Mouse (Mus musculus): ENCODE data around the gene Tmem170b. TPM values are rescaled to one million over a fixed set of nuclear protein-coding genes. Genes with fewer than 3 reads are reported as not detected.
A peak's percentile ranks its signal among the peaks of the same experiment; 100 is the strongest.

The Tmem170b gene
- polyA plus RNA-seq, 1 experiment from 2014 or later, result 25.9 TPM

DNA sequence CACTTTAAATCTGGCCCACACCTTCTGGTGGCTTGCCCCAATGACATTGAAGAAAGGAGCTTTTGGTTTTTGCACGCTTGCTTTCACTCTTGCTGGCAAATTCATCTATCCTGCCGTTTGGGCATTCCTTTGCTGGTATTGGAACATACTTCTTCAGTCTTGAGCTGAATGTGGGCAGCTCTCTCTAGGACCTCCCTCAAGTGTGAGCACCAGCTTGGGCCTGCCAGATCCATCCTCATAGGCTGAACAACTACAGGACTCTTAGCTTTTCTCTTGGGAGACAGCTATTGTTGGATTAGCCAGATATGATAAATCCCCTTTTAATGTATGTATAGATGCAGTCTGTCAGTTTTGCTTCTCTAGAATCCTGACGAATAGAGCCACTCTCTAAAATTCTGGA, 19.5 kb downstream of the Tmem170b start:
- no peak for ATAC-seq (ENCODE audit: insufficient read depth, low FRiP score, low TSS enrichment)
- H3K36me3 ChIP-seq (ENCODE audit: control insufficient read depth, insufficient read depth, low read length), result no peaks in the 10 kb centered on the region
- no peak for DNase-seq (ENCODE audit: low spot score)
- 85% methylated on average over 3 of the region's 3 CpGs for WGBS
- no peak overlapping the region for H3K4me2 ChIP-seq (ENCODE audit: low read depth)
- H3K27ac ChIP-seq (ENCODE audit: low read depth, low read length), result no peak overlapping the region
- no peaks in the 10 kb centered on the region for H3K4me1 ChIP-seq (ENCODE audit: control insufficient read depth, insufficient read depth, low read length)
- H3K27me3 ChIP-seq (ENCODE audit: control insufficient read depth, insufficient read depth, low read length), result no peaks in the 10 kb centered on the region
- no peaks in the 10 kb centered on the region for H3K9me3 ChIP-seq (ENCODE audit: control insufficient read depth, low read length)
- H3K4me3 ChIP-seq (ENCODE audit: low read depth, low read length), result no peak overlapping the region
- H3K9ac ChIP-seq (ENCODE audit: low read length), result no peak overlapping the region

DNA sequence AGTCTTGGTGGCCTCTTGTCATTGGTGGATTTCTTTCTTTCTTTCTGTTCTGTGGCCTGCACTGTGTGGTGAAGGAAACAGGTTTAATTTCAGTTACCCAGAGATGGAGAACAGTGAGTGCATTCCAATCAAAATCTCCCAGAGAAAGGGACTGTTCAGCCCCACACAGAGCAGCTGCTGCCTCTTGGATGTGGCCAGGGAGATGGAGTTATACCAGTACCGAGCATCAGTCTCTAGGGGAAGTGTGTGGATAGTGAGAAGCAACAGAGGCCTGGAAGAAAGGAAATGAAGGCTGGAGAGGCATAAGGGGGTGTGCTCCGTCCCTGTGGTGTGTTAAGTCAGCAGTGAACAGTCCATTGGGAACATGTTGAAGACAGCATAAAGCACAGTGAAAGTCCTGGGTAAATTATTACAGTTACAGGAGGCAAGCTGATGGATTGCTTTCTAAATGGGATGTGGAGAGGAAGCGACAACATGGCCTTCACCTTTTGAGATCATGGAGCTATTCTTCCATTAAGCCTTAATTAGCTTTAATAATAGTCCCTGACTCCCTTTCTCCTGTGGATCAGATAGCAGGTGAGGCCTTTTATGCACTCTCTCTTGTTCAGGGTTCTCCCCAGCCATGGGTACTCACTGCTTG, 21.7 kb downstream of the Tmem170b start:
- Histone ChIP-seq H3K27ac (ENCODE audit: low read depth, low read length) (no peak overlapping the region), H3K27me3 (ENCODE audit: control insufficient read depth, insufficient read depth, low read length) (no peaks in the 10 kb centered on the region), H3K4me1 (ENCODE audit: control insufficient read depth, insufficient read depth, low read length) (no peaks in the 10 kb centered on the region), H3K9me3 (ENCODE audit: control insufficient read depth, low read length) (no peaks in the 10 kb centered on the region), H3K4me3 (ENCODE audit: low read depth, low read length) (no peak overlapping the region), H3K9ac (ENCODE audit: low read length) (no peak overlapping the region), H3K4me2 (ENCODE audit: low read depth) (no peak overlapping the region), H3K36me3 (ENCODE audit: control insufficient read depth, insufficient read depth, low read length) (no peaks in the 10 kb centered on the region)
- ATAC-seq (ENCODE audit: insufficient read depth, low FRiP score, low TSS enrichment), result no peak
- DNase-seq (ENCODE audit: low spot score), result no peak
- WGBS, result 64% methylated on average over 3 of the region's 3 CpGs

DNA sequence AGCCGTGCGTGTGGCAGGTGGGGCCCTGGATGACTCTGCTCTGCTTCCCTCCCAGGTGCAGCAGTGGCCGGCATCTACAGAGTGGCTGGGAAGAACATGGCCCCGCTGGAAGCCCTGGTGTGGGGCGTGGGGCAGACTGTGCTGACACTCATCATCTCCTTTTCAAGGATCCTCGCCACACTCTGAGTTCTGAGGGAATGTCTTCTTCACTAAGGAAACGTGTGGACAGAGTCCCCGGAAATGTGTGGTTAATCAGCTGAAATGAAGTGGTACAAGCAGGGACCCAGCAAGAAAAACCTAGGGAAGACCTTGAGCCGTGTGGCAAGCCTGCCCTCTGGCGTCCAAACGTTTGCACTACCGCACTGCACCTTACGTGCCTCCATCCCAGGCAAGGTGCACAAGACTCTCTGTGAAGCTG, 28.7 kb downstream of the Tmem170b start:
- Histone ChIP-seq H3K27me3 (ENCODE audit: control insufficient read depth, insufficient read depth, low read length) (no peaks in the 10 kb centered on the region), H3K4me1 (ENCODE audit: control insufficient read depth, insufficient read depth, low read length) (no peaks in the 10 kb centered on the region), H3K4me2 (ENCODE audit: low read depth) (no peak overlapping the region), H3K9ac (ENCODE audit: low read length) (no peak overlapping the region), H3K27ac (ENCODE audit: low read depth, low read length) (no peak overlapping the region), H3K9me3 (ENCODE audit: control insufficient read depth, low read length) (no peaks in the 10 kb centered on the region), H3K4me3 (ENCODE audit: low read depth, low read length) (no peak overlapping the region), H3K36me3 (ENCODE audit: control insufficient read depth, insufficient read depth, low read length) (no peaks in the 10 kb centered on the region)
- 30% methylated on average over 13 of the region's 13 CpGs for WGBS
- peak; percentile 77 for DNase-seq (ENCODE audit: low spot score)
- ATAC-seq (ENCODE audit: insufficient read depth, low FRiP score, low TSS enrichment), result 0 out of 2 replicates have a peak, but pooled peaks have one; percentile 41

DNA sequence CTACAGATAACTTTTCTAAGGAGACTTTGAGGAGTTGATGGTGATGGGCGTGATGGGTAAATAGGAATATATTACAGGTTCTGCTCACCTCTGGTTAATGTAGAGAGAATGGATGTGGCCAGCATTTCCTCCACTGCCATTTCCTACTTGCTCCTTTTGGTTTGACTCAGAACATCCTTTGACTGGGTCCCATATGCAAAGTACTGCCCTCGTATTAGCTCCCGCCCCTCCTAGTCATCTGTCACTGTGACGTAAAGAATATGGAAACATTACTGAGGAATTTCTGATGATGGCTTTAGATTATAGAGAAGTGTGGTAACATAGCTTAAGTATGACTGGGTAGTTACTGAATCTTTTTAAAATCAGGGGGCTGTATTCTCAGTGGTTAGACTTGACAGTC, 32.4 kb downstream of the Tmem170b start:
- 91% methylated on average over 4 of the region's 4 CpGs for WGBS

DNA sequence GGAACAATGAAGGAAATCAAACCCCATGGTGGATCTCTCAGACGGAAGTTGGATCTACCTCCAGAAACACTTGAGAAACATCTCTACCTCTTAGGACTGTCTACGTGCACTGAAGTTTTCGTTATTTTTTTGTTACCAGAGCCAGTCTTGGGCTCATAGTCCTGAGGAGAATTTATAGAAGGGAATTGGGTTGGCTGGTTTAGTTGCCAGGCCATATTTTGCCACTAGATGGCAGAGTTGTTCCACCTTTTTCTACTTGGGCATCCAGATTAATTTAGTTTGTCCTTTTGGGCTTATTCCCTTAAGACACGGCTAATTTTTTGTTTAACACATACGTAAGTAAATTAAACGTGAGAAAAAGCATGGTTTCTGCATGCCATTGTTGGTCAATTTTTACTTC, 37.1 kb downstream of the Tmem170b start:
- H3K9me3 ChIP-seq (ENCODE audit: control insufficient read depth, low read length), result no peaks in the 10 kb centered on the region
- DNase-seq (ENCODE audit: low spot score), result peak; percentile 54
- no peak for ATAC-seq (ENCODE audit: insufficient read depth, low FRiP score, low TSS enrichment)
- H3K4me1 ChIP-seq (ENCODE audit: control insufficient read depth, insufficient read depth, low read length), result no peaks in the 10 kb centered on the region
- no peak overlapping the region for H3K27ac ChIP-seq (ENCODE audit: low read depth, low read length)
- whole genome bisulfite sequencing, result 31% methylated on average over 6 of the region's 6 CpGs
- H3K27me3 ChIP-seq (ENCODE audit: control insufficient read depth, insufficient read depth, low read length), result no peaks in the 10 kb centered on the region
- H3K4me3 ChIP-seq (ENCODE audit: low read depth, low read length), result no peak overlapping the region
- no peaks in the 10 kb centered on the region for H3K36me3 ChIP-seq (ENCODE audit: control insufficient read depth, insufficient read depth, low read length)
- no peak overlapping the region for H3K4me2 ChIP-seq (ENCODE audit: low read depth)
- H3K9ac ChIP-seq (ENCODE audit: low read length), result no peak overlapping the region

More for the DNA sequence above, 32.4 kb downstream of the Tmem170b start:
- no peak for ATAC-seq (ENCODE audit: insufficient read depth, low FRiP score, low TSS enrichment)
- H3K9me3 ChIP-seq (ENCODE audit: control insufficient read depth, low read length), result no peaks in the 10 kb centered on the region
- no peak overlapping the region for H3K4me3 ChIP-seq (ENCODE audit: low read depth, low read length)
- no peaks in the 10 kb centered on the region for H3K4me1 ChIP-seq (ENCODE audit: control insufficient read depth, insufficient read depth, low read length)
- H3K4me2 ChIP-seq (ENCODE audit: low read depth), result no peak overlapping the region
- no peaks in the 10 kb centered on the region for H3K27me3 ChIP-seq (ENCODE audit: control insufficient read depth, insufficient read depth, low read length)
- H3K9ac ChIP-seq (ENCODE audit: low read length), result no peak overlapping the region
- H3K36me3 ChIP-seq (ENCODE audit: control insufficient read depth, insufficient read depth, low read length), result no peaks in the 10 kb centered on the region
- H3K27ac ChIP-seq (ENCODE audit: low read depth, low read length), result no peak overlapping the region
- no peak for DNase-seq (ENCODE audit: low spot score)

DNA sequence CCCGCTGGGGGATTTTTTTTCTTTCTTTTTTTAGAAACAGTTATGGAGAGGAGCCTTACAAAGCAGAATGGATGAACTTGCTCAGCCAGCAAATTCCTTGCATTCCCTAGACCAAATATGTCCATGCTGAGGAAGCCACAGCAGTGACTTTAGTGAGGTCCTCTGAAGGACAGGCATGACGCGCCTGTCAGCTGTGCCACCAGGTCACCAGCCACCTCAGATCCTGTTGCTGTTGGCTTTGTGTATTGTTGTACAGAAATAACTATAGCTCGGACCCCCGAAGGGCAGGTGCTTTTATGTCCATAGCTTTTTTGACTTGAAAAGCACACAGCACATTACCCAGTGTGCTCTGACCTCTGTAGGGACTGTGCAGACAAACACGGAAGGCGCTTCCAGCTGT, 38.1 kb downstream of the Tmem170b start:
- DNase-seq (ENCODE audit: low spot score), result no peak
- no peak overlapping the region for H3K4me3 ChIP-seq (ENCODE audit: low read depth, low read length)
- H3K27ac ChIP-seq (ENCODE audit: low read depth, low read length), result no peak overlapping the region
- H3K27me3 ChIP-seq (ENCODE audit: control insufficient read depth, insufficient read depth, low read length), result no peaks in the 10 kb centered on the region
- no peak for ATAC-seq (ENCODE audit: insufficient read depth, low FRiP score, low TSS enrichment)
- WGBS, result 75% methylated on average over 7 of the region's 7 CpGs
- H3K36me3 ChIP-seq (ENCODE audit: control insufficient read depth, insufficient read depth, low read length), result no peaks in the 10 kb centered on the region
- no peaks in the 10 kb centered on the region for H3K9me3 ChIP-seq (ENCODE audit: control insufficient read depth, low read length)
- no peak overlapping the region for H3K9ac ChIP-seq (ENCODE audit: low read length)
- no peak overlapping the region for H3K4me2 ChIP-seq (ENCODE audit: low read depth)
- H3K4me1 ChIP-seq (ENCODE audit: control insufficient read depth, insufficient read depth, low read length), result no peaks in the 10 kb centered on the region

DNA sequence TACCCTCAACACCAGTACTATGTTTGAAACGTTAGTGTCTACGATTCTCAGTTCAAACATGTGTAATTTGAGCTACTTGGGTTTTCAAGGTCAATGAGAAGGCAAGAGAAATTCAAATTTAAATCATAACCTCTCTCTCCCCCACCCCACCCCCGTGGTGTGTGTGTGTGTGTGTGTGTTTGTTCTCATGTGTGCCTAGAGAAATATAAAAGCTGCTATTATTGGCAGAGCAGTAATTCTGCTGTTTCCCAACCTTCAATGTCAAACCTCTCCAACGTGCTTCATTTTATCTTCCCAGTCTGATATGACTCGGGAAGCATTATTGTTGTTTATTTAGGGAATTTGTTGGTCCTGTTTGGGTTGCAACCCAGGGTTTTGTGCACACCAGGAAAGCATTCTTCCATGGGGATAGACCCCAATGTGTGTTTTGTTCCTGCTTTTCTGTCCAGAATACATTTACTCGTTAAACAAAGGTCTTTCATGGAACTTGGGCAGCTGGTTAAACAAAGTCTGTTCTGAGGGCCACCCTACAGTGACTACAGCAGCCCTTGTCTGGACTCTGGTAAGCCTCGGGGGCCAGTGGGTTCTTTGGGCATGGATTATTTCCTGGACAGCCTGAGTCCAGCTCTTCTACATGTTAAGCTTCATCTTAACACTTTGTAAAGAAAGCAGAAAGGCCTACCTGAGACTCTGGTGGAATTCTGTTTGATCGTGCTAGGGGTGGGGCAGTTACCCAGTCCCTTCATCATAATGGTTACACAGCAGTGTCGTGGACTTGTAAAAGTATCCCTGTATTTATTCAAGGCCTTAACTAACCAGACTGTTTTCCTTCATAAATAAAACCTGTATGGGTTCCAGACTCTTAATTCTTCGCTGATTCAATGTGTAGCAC, 39.1 kb downstream of the Tmem170b start:
- 65% methylated on average over 10 of the region's 10 CpGs for WGBS
- H3K4me1 ChIP-seq (ENCODE audit: control insufficient read depth, insufficient read depth, low read length), result no peaks in the 10 kb centered on the region
- ATAC-seq (ENCODE audit: insufficient read depth, low FRiP score, low TSS enrichment) (no peak), DNase-seq (ENCODE audit: low spot score) (no peak)
- H3K4me3 ChIP-seq (ENCODE audit: low read depth, low read length), result no peak overlapping the region
- H3K9ac ChIP-seq (ENCODE audit: low read length), result no peak overlapping the region
- H3K27ac ChIP-seq (ENCODE audit: low read depth, low read length), result no peak overlapping the region
- no peaks in the 10 kb centered on the region for H3K27me3 ChIP-seq (ENCODE audit: control insufficient read depth, insufficient read depth, low read length)
- no peak overlapping the region for H3K4me2 ChIP-seq (ENCODE audit: low read depth)
- no peaks in the 10 kb centered on the region for H3K36me3 ChIP-seq (ENCODE audit: control insufficient read depth, insufficient read depth, low read length)
- no peaks in the 10 kb centered on the region for H3K9me3 ChIP-seq (ENCODE audit: control insufficient read depth, low read length)

DNA sequence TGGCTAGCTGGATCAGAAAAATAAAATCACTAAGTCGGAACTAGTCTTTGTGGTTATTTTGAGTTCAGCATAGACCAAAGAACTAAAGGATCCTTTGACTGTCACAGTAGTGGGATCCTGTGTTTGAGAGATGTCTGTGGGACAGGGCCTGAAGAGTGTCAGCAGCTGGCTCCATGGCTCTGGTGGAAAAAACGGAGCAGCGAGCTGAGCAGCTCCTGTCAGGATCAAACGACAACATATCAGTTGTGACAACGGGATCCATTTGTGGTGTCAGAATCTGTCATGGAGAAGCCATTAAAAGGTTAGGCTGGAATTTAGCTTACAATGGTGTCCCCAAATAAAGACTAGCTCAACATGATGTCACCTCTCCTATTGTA, 39.8 kb downstream of the Tmem170b start:
- no peaks in the 10 kb centered on the region for H3K4me1 ChIP-seq (ENCODE audit: control insufficient read depth, insufficient read depth, low read length)
- no peak overlapping the region for H3K4me2 ChIP-seq (ENCODE audit: low read depth)
- H3K4me3 ChIP-seq (ENCODE audit: low read depth, low read length), result no peak overlapping the region
- no peaks in the 10 kb centered on the region for H3K36me3 ChIP-seq (ENCODE audit: control insufficient read depth, insufficient read depth, low read length)
- no peak for ATAC-seq (ENCODE audit: insufficient read depth, low FRiP score, low TSS enrichment)
- H3K9ac ChIP-seq (ENCODE audit: low read length), result no peak overlapping the region
- WGBS, result 79% methylated on average over 5 of the region's 5 CpGs
- H3K9me3 ChIP-seq (ENCODE audit: control insufficient read depth, low read length), result no peaks in the 10 kb centered on the region
- no peak for DNase-seq (ENCODE audit: low spot score)
- no peaks in the 10 kb centered on the region for H3K27me3 ChIP-seq (ENCODE audit: control insufficient read depth, insufficient read depth, low read length)
- H3K27ac ChIP-seq (ENCODE audit: low read depth, low read length), result no peak overlapping the region

DNA sequence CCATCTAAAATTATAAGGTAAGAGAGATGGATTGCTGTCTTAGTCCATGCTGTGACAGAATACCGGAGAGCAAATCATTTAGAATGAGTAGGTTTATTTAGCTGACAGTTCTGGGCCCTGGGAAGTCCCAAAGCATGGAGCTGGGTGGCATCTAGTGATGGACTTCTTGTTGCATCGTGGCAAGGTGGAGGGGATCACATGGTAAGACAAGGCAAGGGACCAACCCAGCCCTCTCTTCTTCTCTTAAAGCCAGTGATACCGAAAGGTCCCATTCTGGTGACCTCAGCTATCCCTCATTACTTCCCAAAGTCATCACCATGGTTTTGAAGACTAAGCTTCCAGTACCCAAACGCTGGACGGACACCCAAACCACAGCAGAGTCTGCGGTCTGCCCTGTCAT, 42.3 kb downstream of the Tmem170b start:
- ATAC-seq (ENCODE audit: insufficient read depth, low FRiP score, low TSS enrichment) (no peak), DNase-seq (ENCODE audit: low spot score) (no peak)
- Histone ChIP-seq H3K9ac (ENCODE audit: low read length) (no peak overlapping the region), H3K4me1 (ENCODE audit: control insufficient read depth, insufficient read depth, low read length) (no peaks in the 10 kb centered on the region), H3K4me3 (ENCODE audit: low read depth, low read length) (no peak overlapping the region), H3K27me3 (ENCODE audit: control insufficient read depth, insufficient read depth, low read length) (no peaks in the 10 kb centered on the region), H3K27ac (ENCODE audit: low read depth, low read length) (no peak overlapping the region), H3K36me3 (ENCODE audit: control insufficient read depth, insufficient read depth, low read length) (no peaks in the 10 kb centered on the region), H3K9me3 (ENCODE audit: control insufficient read depth, low read length) (no peaks in the 10 kb centered on the region), H3K4me2 (ENCODE audit: low read depth) (no peak overlapping the region)
- 86% methylated on average over 6 of the region's 6 CpGs for WGBS
